Mouse (Mus musculus) cortical plate, adult 2 months (tissue): Measurements from ENCODE around the gene Gm11042.

Experiments used
- CTCF ChIP-seq: fragments of 200-500 bp; IDR thresholded peaks from 2 replicates; pipeline ENCODE4 v1.5.1; 2011; ENCODE audit warnings: mild to moderate bottlenecking, control low read depth, low read length; ENCODE audit not compliant: insufficient read depth; ENCODE audit errors: extremely low read depth
- POLR2A ChIP-seq: fragments of 200-500 bp; IDR thresholded peaks from 2 replicates; pipeline ENCODE4 v1.6.1; 2011; ENCODE audit warnings: mild to moderate bottlenecking, low read length, control low read depth; ENCODE audit not compliant: insufficient read depth; ENCODE audit errors: extremely low read depth

DNA sequence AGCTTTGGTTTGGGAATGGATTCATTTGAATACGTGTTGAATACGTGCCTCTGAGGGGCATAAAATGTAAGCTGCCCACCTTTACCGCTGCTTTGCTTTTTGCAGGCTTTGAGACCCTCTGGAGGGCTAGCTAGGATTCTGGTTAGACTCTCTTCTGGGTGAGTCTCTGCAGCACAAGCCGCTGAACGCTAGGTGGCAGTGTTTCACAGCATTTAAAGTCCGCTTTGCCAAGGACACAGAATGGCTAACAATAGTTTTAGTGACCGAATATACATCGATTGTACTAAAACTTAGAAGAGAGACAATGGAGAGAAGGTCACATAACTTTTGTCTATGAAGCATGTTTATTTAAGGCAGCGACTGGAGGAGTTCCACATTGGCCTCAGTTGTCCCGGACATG, 4.1 kb upstream of the Gm11042 start:
- TF ChIP-seq CTCF (peak; percentile 96), POLR2A (no peak)
